Mouse (Mus musculus) forebrain, embryonic 13.5 days (tissue): ENCODE data around the gene Krt10. TPM values are rescaled to one million over a fixed set of nuclear protein-coding genes. Genes with fewer than 3 reads are reported as not detected.

Experiments
- ATAC-seq: fragments of 200-750 bp; cut with Nextera tagmentation; 2 replicates; pipeline ENCODE4 v1.8.0; 2017
- H3K27ac ChIP-seq: fragments of 300-500 bp; sonication (generic); 2 replicates; pipeline ENCODE4 v1.5.1; 2015; ENCODE audit warnings: inconsistent platforms, mild to moderate bottlenecking, moderate library complexity
- H3K27me3 ChIP-seq: fragments of 300-500 bp; sonication (generic); 2 replicates; pipeline ENCODE4 v1.6.1; 2015; ENCODE audit warnings: mild to moderate bottlenecking, inconsistent platforms
- H3K36me3 ChIP-seq: fragments of 300-500 bp; sonication (generic); 2 replicates; pipeline ENCODE4 v1.6.1; 2015; ENCODE audit warnings: mild to moderate bottlenecking, inconsistent platforms; ENCODE audit not compliant: poor library complexity, severe bottlenecking
- H3K4me1 ChIP-seq: fragments of 300-500 bp; sonication (generic); 2 replicates; pipeline ENCODE4 v1.6.1; 2015; ENCODE audit warnings: inconsistent platforms
- H3K4me2 ChIP-seq: fragments of 300-500 bp; sonication (generic); 2 replicates; pipeline ENCODE4 v1.6.1; 2015; ENCODE audit warnings: inconsistent platforms, mild to moderate bottlenecking, moderate library complexity
- H3K4me3 ChIP-seq: fragments of 300-500 bp; sonication (generic); 2 replicates; pipeline ENCODE4 v1.5.1; 2015; ENCODE audit warnings: mild to moderate bottlenecking, inconsistent platforms
- H3K9ac ChIP-seq: fragments of 300-500 bp; sonication (generic); 2 replicates; pipeline ENCODE4 v1.6.1; 2015; ENCODE audit warnings: mild to moderate bottlenecking, inconsistent platforms
- H3K9me3 ChIP-seq: fragments of 300-500 bp; sonication (generic); replicated peaks from 2 replicates; pipeline ENCODE4 v1.6.1; 2016; ENCODE audit warnings: inconsistent platforms
- whole genome bisulfite sequencing: fragments of 180-500 bp; shearing (Covaris S2); methylation state at CpG from one replicate; pipeline ENCODE4 v1.1.7; 2015; 5-methylcytosine and 5-hydroxymethylcytosine counted together
- polyA plus RNA-seq: library from polyadenylated mRNA; unstranded; fragments of >200 nt; fragmentation: Nextera tagmentation; extraction: Ambion mirVana; gene quantifications from 2 replicates; pipeline ENCODE4 v1.2.1, GENCODE M21; 2015

Gene Krt10
- polyA plus RNA-seq = 31.4 and 39.8 TPM in 2 replicates

DNA sequence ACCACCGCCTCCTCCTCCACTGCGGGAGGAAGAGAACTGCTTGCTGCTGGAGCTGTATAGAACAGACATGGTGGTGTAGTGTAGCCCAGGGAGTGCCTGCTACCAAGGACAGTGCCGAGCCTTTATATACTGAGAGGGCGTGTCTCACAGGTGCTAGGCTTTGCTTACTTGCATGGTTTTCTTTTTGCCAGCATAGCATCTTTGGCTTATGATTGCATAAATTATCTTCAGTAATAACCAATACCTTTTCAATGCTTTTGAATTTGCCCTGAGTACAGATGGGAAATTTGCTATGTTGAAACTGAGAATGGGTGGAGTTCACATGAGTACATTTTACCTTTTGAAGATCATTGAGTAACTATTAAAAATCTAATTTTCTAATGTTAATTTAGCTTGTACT, at the start of gene Krt10:
Krt10 (minus strand) TSS at position 101 of the 400 bp plus-strand sequence.
- H3K9me3 ChIP-seq = no peaks in the 10 kb centered on the region
- ATAC-seq = no peak
- H3K4me1 ChIP-seq = peaks cover 9% of the 10 kb centered on the region
- no peak within 1 kb of the TSS for H3K27ac ChIP-seq
- no peak within 1 kb of the TSS for H3K4me3 ChIP-seq
- H3K9ac ChIP-seq = no peak within 1 kb of the TSS
- no peak within 1 kb of the TSS for H3K4me2 ChIP-seq
- H3K27me3 ChIP-seq = no peaks in the 10 kb centered on the region
- H3K36me3 ChIP-seq = no peaks in the 10 kb centered on the region
- 85% methylated on average over 4 of the region's 4 CpGs for WGBS

DNA sequence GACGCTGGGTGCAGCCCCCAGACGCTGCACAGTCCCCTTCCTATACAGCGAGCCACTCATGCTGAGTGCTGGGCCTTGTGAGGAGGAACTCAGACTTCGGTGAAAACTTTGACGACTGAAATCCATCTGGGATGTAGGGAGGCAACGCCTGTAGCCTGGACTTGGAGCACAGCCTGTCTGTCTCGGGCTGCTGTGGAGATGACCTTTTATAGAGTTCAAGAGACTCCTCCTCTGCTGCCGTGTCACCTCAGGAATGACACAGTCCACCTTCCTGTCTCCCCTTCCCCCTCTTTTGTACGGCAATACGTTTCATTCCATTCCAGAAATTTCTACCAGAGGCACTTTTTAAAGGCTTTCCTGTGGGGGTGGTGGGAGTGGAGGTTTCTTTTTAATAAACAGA, 48.8 kb upstream of the Krt10 start, which contains the start of gene Krt20:
Krt20 (minus strand) TSS at position 179 of the 400 bp plus-strand sequence.
- Histone ChIP-seq H3K9me3 (no peaks in the 10 kb centered on the region), H3K36me3 (no peaks in the 10 kb centered on the region), H3K4me1 (no peaks in the 10 kb centered on the region), H3K9ac (no peak within 1 kb of the TSS), H3K4me2 (no peak within 1 kb of the TSS), H3K27ac (no peak within 1 kb of the TSS), H3K4me3 (no peak within 1 kb of the TSS), H3K27me3 (no peaks in the 10 kb centered on the region)
- no peak for ATAC-seq
- WGBS = 73% methylated on average over 10 of the region's 10 CpGs

DNA sequence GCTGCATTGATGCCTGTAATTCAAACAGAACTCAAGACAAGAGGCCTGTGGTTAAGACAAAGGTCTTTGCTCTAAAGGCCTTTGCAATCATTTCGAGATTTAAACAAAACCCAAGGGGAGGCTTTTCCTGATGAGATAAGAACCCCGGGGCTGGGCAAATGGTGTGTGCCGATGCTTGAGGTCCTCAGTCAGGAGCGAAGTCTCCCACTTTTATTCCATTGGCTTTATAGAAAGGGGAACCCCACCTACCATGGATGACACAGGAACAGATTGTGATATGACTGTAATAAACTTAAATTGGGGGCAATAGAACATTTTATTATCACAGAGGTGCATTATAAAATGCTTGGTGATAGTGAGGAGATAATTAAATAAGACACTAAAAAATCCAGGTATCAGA, 47.5 kb upstream of the Krt10 start:
- no peaks in the 10 kb centered on the region for H3K4me1 ChIP-seq
- H3K9ac ChIP-seq = no peak overlapping the region
- ATAC-seq = no peak
- H3K27me3 ChIP-seq = no peaks in the 10 kb centered on the region
- 38% methylated on average over 4 of the region's 4 CpGs for WGBS
- H3K27ac ChIP-seq = no peak overlapping the region
- no peak overlapping the region for H3K4me3 ChIP-seq
- H3K36me3 ChIP-seq = no peaks in the 10 kb centered on the region
- H3K9me3 ChIP-seq = no peaks in the 10 kb centered on the region
- no peak overlapping the region for H3K4me2 ChIP-seq

DNA sequence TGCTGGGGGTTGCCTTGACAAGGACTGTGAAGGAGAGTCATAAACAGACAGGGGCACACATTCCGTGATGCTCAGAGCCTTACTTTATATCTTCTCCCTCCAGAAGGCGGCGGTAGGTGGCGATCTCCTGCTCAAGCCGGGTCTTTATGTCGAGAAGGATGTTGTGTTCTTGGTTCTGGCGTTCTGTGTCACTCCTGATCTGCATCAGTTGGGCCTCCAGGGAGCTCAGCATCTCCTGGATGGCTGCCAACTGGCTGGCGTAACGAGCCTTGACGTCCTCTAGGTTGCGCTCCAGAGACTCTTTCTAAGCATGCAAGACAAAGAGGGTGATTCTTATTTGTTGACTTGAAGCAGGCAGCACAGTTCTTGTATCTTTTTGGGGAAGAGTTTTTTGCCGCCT, 41.5 kb upstream of the Krt10 start:
- Histone ChIP-seq H3K4me3 (no peak overlapping the region), H3K36me3 (no peaks in the 10 kb centered on the region), H3K4me2 (no peak overlapping the region), H3K9ac (no peak overlapping the region), H3K9me3 (no peaks in the 10 kb centered on the region), H3K4me1 (no peaks in the 10 kb centered on the region), H3K27ac (no peak overlapping the region), H3K27me3 (no peaks in the 10 kb centered on the region)
- 36% methylated on average over 12 of the region's 12 CpGs for WGBS
- ATAC-seq = no peak

DNA sequence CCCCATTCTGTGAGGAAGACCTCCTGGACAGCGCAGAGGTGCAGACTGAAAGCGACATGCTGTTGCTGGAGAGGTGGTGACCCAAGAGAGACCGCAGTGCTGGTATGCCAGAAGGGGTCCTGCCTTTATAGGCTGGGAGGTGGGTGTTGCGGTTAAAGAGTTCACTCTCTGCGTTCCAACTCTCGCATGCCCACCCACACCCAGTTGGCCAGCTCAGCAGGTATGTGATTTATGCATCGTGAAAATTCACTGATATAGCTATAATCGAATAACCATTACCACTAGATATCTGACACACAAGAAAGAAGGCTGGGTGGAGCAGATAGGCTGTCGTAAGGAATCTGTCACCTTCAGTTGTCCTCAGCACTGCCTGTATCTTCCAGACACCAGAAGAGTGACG, 33.0 kb upstream of the Krt10 start, which contains the start of gene Krt12:
Krt12 (minus strand) TSS at position 101 of the 400 bp plus-strand sequence.
- H3K9ac ChIP-seq = no peak within 1 kb of the TSS
- no peaks in the 10 kb centered on the region for H3K9me3 ChIP-seq
- no peaks in the 10 kb centered on the region for H3K4me1 ChIP-seq
- H3K36me3 ChIP-seq = no peaks in the 10 kb centered on the region
- WGBS = 86% methylated on average over 10 of the region's 10 CpGs
- 0 out of 2 replicates have a peak, but pooled peaks cover 5% of the 10 kb centered on the region for H3K27me3 ChIP-seq
- no peak within 1 kb of the TSS for H3K27ac ChIP-seq
- no peak within 1 kb of the TSS for H3K4me3 ChIP-seq
- ATAC-seq = no peak
- no peak within 1 kb of the TSS for H3K4me2 ChIP-seq

DNA sequence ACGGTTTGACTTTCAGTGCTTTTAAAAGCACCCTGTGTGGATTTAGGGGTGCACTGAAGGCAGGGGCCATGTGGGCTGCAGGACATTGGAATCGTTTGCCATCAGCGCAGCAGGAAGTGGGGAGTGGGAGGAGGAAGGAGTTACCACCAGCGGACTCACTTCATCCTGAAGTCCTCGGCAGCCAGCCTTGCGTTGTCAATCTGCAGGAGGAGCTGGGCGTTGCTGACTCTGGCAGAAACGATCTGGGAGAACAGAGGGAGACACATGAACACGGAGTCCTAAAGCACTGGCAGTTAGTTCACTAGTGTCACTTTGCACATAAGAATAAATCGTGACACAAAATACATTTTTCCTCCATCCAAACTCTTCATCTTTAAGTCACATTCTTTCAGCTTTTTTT, 31.4 kb upstream of the Krt10 start:
- no peaks in the 10 kb centered on the region for H3K4me1 ChIP-seq
- no peak overlapping the region for H3K4me2 ChIP-seq
- H3K9me3 ChIP-seq = no peaks in the 10 kb centered on the region
- 69% methylated on average over 10 of the region's 10 CpGs for WGBS
- no peak overlapping the region for H3K9ac ChIP-seq
- H3K4me3 ChIP-seq = no peak overlapping the region
- H3K27me3 ChIP-seq = 0 out of 2 replicates have a peak, but pooled peaks cover 5% of the 10 kb centered on the region
- no peaks in the 10 kb centered on the region for H3K36me3 ChIP-seq
- no peak overlapping the region for H3K27ac ChIP-seq
- no peak for ATAC-seq

DNA sequence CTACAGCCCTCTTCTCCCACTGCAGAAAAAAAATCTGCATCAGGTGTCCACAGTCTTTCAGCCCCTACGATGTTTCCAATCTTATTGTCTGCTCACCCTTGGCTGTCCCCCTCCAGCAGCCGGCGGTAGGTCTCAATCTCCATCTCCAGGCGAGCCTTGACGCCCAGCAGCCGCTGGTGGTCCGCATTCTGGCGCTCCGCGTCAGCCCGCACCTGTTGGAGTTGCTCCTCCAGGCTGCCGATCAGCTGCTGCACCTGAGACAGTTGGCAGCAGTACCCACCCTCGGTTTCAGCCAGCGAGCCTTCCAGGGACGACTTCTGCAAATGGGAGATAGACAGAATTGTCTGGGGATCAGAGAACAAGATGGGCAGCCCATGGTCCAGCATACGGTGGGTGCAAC, 28.7 kb upstream of the Krt10 start:
- no peak for ATAC-seq
- Histone ChIP-seq H3K36me3 (no peaks in the 10 kb centered on the region), H3K9ac (no peak overlapping the region), H3K4me1 (no peaks in the 10 kb centered on the region), H3K27ac (no peak overlapping the region), H3K4me2 (no peak overlapping the region), H3K9me3 (no peaks in the 10 kb centered on the region), H3K4me3 (no peak overlapping the region), H3K27me3 (0 out of 2 replicates have a peak, but pooled peaks cover 5% of the 10 kb centered on the region)
- WGBS = 73% methylated on average over 16 of the region's 16 CpGs

DNA sequence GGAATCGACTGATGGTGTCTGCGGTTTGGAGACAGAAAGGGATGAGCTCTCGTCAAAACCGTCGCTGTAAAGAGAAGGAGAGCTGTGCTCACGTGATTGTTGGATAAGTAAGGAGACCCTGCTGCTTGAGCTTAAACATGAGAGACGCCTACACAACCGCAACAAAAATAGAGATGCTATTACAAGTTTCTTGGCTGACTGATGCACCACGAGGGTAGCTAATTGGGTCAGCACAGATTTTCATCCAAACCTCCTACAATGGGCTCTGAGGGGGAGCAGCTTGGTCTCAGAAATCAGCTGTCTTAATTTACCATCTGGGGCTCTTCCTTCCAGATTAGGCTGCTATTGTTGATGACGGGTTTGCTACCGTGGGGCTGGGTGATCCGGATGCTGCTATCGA, 27.7 kb upstream of the Krt10 start:
- Histone ChIP-seq H3K4me3 (no peak overlapping the region), H3K4me2 (no peak overlapping the region), H3K9ac (no peak overlapping the region), H3K36me3 (no peaks in the 10 kb centered on the region), H3K27me3 (0 out of 2 replicates have a peak, but pooled peaks cover 5% of the 10 kb centered on the region), H3K9me3 (no peaks in the 10 kb centered on the region), H3K4me1 (no peaks in the 10 kb centered on the region), H3K27ac (no peak overlapping the region)
- no peak for ATAC-seq
- 80% methylated on average over 13 of the region's 13 CpGs for WGBS

DNA sequence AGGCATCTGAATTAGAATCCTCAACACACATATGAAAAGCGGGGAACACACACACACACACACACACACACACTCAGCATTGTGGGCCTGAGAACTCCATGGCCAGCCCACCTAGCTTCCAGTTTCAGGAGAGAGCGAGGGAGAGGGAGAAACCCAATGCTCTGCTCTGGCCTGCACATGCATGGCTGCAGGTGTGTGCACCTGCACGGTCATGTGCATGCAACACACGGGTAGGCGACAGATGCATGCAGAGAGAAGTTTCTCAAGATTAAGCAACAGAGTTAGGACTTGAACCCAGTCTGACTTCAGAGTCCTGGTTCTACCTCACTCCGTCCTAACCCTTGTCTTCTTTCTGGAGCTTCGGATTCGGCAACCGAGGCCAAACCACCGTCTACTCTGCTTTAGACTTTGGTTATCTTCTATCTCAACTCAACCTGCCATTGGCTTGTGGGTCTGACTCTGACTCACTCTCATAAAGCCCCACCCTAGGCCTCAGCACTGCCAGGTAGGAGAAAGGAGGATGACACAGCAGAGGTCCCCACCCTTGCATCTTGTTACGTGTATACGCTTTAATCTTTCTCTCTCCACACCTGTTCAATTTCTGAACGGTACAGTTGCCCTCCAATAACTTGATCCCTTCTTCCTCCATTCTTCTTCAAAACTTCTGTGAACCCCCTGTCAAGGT, 25.4 kb upstream of the Krt10 start:
- Histone ChIP-seq H3K4me1 (no peaks in the 10 kb centered on the region), H3K9ac (no peak overlapping the region), H3K4me3 (no peak overlapping the region), H3K27ac (no peak overlapping the region), H3K27me3 (0 out of 2 replicates have a peak, but pooled peaks cover 2% of the 10 kb centered on the region), H3K36me3 (no peaks in the 10 kb centered on the region), H3K4me2 (no peak overlapping the region), H3K9me3 (no peaks in the 10 kb centered on the region)
- WGBS = 91% methylated on average over 13 of the region's 13 CpGs
- ATAC-seq = no peak

DNA sequence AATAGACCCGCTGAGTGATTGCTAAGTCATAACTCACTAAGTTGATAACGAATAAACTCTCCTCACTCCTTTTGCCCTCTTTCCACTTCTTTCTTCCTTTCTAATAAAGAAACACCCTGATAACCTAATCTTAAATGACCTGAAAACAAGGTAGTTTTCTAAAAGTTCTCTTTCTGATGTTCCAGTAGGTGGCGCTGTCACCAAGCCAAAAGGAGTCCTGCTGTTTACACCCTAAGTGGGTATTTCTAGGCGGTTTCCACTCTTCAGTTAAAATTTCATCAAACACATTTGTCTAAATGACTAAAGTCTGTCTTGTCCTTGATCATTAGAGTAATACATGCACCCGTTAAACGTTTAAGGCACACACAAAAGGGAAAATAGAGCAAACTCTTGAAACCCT, 24.1 kb upstream of the Krt10 start:
- Histone ChIP-seq H3K4me3 (no peak overlapping the region), H3K9ac (no peak overlapping the region), H3K27me3 (0 out of 2 replicates have a peak, but pooled peaks cover 2% of the 10 kb centered on the region), H3K36me3 (no peaks in the 10 kb centered on the region), H3K4me2 (no peak overlapping the region), H3K9me3 (no peaks in the 10 kb centered on the region), H3K27ac (no peak overlapping the region), H3K4me1 (no peaks in the 10 kb centered on the region)
- no peak for ATAC-seq
- WGBS = 22% methylated on average over 6 of the region's 6 CpGs

DNA sequence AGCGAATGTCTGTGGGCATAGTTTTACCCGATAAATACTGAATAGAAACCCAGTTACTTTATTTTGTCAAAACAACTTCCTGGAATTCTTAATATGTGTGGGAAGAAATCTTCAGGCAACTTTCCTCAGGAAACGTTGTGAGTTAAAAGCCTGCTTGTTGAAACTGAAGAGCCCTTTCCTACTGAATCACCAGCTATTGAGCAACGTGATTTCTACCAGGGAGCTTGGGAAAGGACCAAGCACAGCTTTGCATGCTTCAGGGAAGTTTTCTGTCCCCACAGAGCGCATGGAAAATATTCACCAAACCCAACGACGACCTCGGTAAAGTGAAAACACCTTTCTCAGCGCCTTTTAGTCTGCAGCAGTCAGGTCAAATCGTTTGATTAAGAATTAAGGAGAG, 17.0 kb upstream of the Krt10 start:
- no peak overlapping the region for H3K27ac ChIP-seq
- no peaks in the 10 kb centered on the region for H3K36me3 ChIP-seq
- no peak for ATAC-seq
- no peaks in the 10 kb centered on the region for H3K27me3 ChIP-seq
- H3K4me2 ChIP-seq = no peak overlapping the region
- H3K4me1 ChIP-seq = no peaks in the 10 kb centered on the region
- no peak overlapping the region for H3K9ac ChIP-seq
- no peaks in the 10 kb centered on the region for H3K9me3 ChIP-seq
- H3K4me3 ChIP-seq = no peak overlapping the region
- WGBS = 83% methylated on average over 10 of the region's 10 CpGs

DNA sequence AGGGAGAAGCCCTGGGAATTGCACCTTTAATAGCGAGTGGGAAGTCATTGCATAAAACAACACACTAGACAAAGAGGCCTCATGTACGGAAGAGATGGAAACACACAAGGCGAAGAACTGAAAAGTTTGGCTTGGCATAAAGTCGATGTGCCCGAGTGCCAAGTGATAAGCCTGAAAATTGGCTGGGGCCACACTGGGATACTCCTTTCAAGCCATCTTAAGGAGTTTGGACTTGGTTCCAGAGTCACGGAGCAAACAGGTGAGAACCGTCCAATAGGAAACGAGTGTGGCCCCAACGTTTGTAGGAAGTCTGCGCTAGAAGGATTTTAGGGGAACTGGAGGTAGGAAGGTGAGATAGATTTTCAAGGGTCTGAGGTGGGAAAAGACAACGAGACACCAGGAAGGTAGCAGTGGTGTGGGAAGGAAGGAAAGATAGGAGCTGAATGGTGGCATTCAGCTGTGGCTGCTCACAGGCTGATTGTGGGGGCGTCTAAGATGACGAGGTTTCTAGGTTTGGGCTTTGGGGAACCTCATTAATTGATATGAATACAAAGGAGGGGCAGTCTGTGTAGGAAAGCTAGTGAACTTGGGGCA, 10.9 kb upstream of the Krt10 start:
- Histone ChIP-seq H3K4me2 (no peak overlapping the region), H3K9ac (no peak overlapping the region), H3K27ac (no peak overlapping the region), H3K27me3 (peaks cover 3% of the 10 kb centered on the region; the same call in 1 of the 2 replicates), H3K36me3 (no peaks in the 10 kb centered on the region), H3K4me3 (no peak overlapping the region), H3K9me3 (no peaks in the 10 kb centered on the region), H3K4me1 (peaks cover 6% of the 10 kb centered on the region)
- 88% methylated on average over 13 of the region's 13 CpGs for WGBS
- ATAC-seq = no peak
